In the genomic region with DNA sequence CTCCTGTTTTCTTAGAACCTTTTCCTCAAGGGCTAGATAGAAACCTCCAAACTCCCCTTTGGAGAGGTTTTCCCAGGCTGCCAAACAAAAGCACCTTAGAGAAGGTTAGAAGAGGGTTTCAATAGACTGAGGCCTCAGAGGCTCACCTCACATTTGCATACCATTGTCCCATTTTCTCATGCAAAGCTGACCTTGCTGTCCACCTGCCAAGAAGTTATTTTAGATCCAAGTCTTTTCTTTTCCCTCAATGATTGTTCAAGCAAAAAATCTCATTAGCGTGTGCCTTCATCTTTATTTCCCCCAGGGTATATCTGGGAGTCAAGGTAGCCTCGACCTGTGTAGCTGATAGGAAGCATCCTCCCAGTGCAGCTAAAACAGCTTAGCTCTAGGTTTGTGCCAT, we compare ENCODE assay signal across 28 mouse cellular contexts. TPM values are rescaled to one million over a fixed set of nuclear protein-coding genes. Genes with fewer than 3 reads are reported as not detected.
DNase-seq lines count a peak whose midpoint lies in the region; ATAC-seq lines count a peak whose summit lies in the region.
"Had no signal": no experiment of that assay in that cellular context is flagged by ENCODE, and none has a peak within 500 bp of the region (broad histone marks: within the 10 kb centered on the region; RNA-seq: fewer than 3 reads in every experiment).

No protein-coding gene starts in this region.

- WGBS in embryonic facial prominence, embryonic 15.5 days, result 37% methylated on average over 2 of the region's 2 CpGs
- WGBS in hindbrain, embryonic 16.5 days, result 34% methylated on average over 2 of the region's 2 CpGs

- H3K4me3 ChIP-seq in embryonic facial prominence, embryonic 15.5 days (replicated peaks), result no peak overlapping the region
- no peak overlapping the region for H3K4me3 ChIP-seq in hindbrain, embryonic 16.5 days (ENCODE audit: low read length)
- H3K4me3 ChIP-seq: forebrain, embryonic 15.5 days; heart, embryonic 13.5 days; intestine, embryonic 15.5 days; layer of hippocampus, adult 2 months; liver, embryonic 15.5 days; lung, embryonic 15.5 days; myocyte; neural tube, embryonic 12.5 days had no signal

- DNase-seq in cerebellum, adult 9-11 months, result peak; percentile 14
- peak; percentile 72 for DNase-seq in A20 (ENCODE audit: low read depth, low spot score)
- DNase-seq in ES-CJ7 (ENCODE audit: low read depth, low spot score), result peak; percentile 84
- DNase-seq in lung, postnatal 14 days, result no peak
- DNase-seq: adrenal gland, postnatal 36 days; cerebellum, adult 11 months; cerebellum, postnatal 10 days; kidney, adult 2 months; kidney, postnatal 36 days; left cerebral cortex, postnatal 4 days; lung, postnatal 36 days; right cerebral cortex, adult 18-20 months; spleen, adult 18-20 months; thymus, postnatal 14 days had no signal

- no peaks in the 10 kb centered on the region for H3K27me3 ChIP-seq in embryonic facial prominence, embryonic 15.5 days
- no peaks in the 10 kb centered on the region for H3K27me3 ChIP-seq in hindbrain, embryonic 16.5 days (replicated peaks; ENCODE audit: control insufficient read depth, insufficient read depth, low read length)
- H3K27me3 ChIP-seq: forebrain, embryonic 15.5 days; heart, embryonic 13.5 days; intestine, embryonic 15.5 days; liver, embryonic 15.5 days; lung, embryonic 15.5 days; neural tube, embryonic 12.5 days; Patski had no signal

- no peak for ATAC-seq in cerebellum, adult (ENCODE audit: insufficient number of reproducible peaks, low FRiP score, low TSS enrichment)
- ATAC-seq in embryonic facial prominence, embryonic 15.5 days (ENCODE audit: insufficient number of reproducible peaks, low FRiP score, low TSS enrichment, low read depth), result no peak
- ATAC-seq in hindbrain, embryonic 16.5 days, result no peak
- ATAC-seq: forebrain, embryonic 15.5 days; hindbrain, postnatal 0 days; Patski had no signal

- 0 out of 2 replicates have a peak, but pooled peaks cover 4% of the 10 kb centered on the region for H3K36me3 ChIP-seq in embryonic facial prominence, embryonic 15.5 days
- H3K36me3 ChIP-seq in hindbrain, embryonic 16.5 days (ENCODE audit: control insufficient read depth, insufficient read depth, low read length), result no peaks in the 10 kb centered on the region
- H3K36me3 ChIP-seq: forebrain, embryonic 15.5 days; heart, embryonic 13.5 days; intestine, embryonic 15.5 days; liver, embryonic 15.5 days; lung, embryonic 15.5 days; neural tube, embryonic 12.5 days had no signal

- H3K4me1 ChIP-seq in embryonic facial prominence, embryonic 15.5 days, result peaks cover 25% of the 10 kb centered on the region
- no peaks in the 10 kb centered on the region for H3K4me1 ChIP-seq in hindbrain, embryonic 16.5 days (ENCODE audit: control insufficient read depth, insufficient read depth, low read depth, low read length)
- H3K4me1 ChIP-seq: forebrain, embryonic 15.5 days; intestine, embryonic 15.5 days; liver, embryonic 15.5 days; lung, embryonic 15.5 days; neural tube, embryonic 12.5 days had no signal

- no peak overlapping the region for H3K9ac ChIP-seq in embryonic facial prominence, embryonic 15.5 days
- H3K9ac ChIP-seq in hindbrain, embryonic 16.5 days (ENCODE audit: low read depth, low read length), result no peak overlapping the region
- H3K9ac ChIP-seq: forebrain, embryonic 15.5 days; heart, embryonic 13.5 days; intestine, embryonic 15.5 days; liver, embryonic 15.5 days; lung, embryonic 15.5 days; neural tube, embryonic 12.5 days had no signal

- peak overlapping the region; percentile 63; the same call in 1 of the 2 replicates for H3K27ac ChIP-seq in embryonic facial prominence, embryonic 15.5 days (replicated peaks)
- H3K27ac ChIP-seq in hindbrain, embryonic 16.5 days (ENCODE audit: low read depth, low read length), result no peak overlapping the region
- H3K27ac ChIP-seq: forebrain, embryonic 15.5 days; hindbrain, postnatal 0 days; intestine, embryonic 15.5 days; layer of hippocampus, adult 2 months; liver, embryonic 15.5 days; lung, embryonic 15.5 days; neural tube, embryonic 12.5 days had no signal

- no peaks in the 10 kb centered on the region for H3K9me3 ChIP-seq in embryonic facial prominence, embryonic 15.5 days (replicated peaks)
- no peaks in the 10 kb centered on the region for H3K9me3 ChIP-seq in hindbrain, embryonic 16.5 days (ENCODE audit: control insufficient read depth, low read length)
- H3K9me3 ChIP-seq: forebrain, embryonic 15.5 days; heart, embryonic 13.5 days; intestine, embryonic 15.5 days; liver, embryonic 15.5 days; lung, embryonic 15.5 days; neural tube, embryonic 12.5 days had no signal

- no peak overlapping the region for H3K4me2 ChIP-seq in embryonic facial prominence, embryonic 15.5 days (replicated peaks)
- no peak overlapping the region for H3K4me2 ChIP-seq in hindbrain, embryonic 16.5 days (ENCODE audit: low read length)
- H3K4me2 ChIP-seq: forebrain, embryonic 15.5 days; intestine, embryonic 15.5 days; liver, embryonic 15.5 days; lung, embryonic 15.5 days; midbrain, embryonic 11.5 days; neural tube, embryonic 12.5 days had no signal

RNA-seq across cellular contexts. Expression of a gene that starts 23.8 kb away (rescaled TPM):
- polyA plus RNA-seq in embryonic facial prominence, embryonic 15.5 days (2015; fragmentation: Nextera tagmentation; extraction: Ambion mirVana), result 6.4 and 6.9 TPM in 2 replicates
- 1.8 and 2.6 TPM in 2 replicates for polyA plus RNA-seq in hindbrain, embryonic 16.5 days (2015; fragmentation: Nextera tagmentation; extraction: Ambion mirVana)

RNA-seq across cellular contexts. Expression of a gene that starts 39.7 kb away (rescaled TPM):
- polyA plus RNA-seq in embryonic facial prominence, embryonic 15.5 days (2015; fragmentation: Nextera tagmentation; extraction: Ambion mirVana), result 12.6 and 14.2 TPM in 2 replicates
- 8.1 and 8.9 TPM in 2 replicates for polyA plus RNA-seq in hindbrain, embryonic 16.5 days (2015; fragmentation: Nextera tagmentation; extraction: Ambion mirVana)

RNA-seq across cellular contexts. Expression of a gene that starts 40.0 kb away (rescaled TPM):
- 58.6 and 61.1 TPM in 2 replicates for polyA plus RNA-seq in embryonic facial prominence, embryonic 15.5 days (2015; fragmentation: Nextera tagmentation; extraction: Ambion mirVana)
- 66.5 and 68.4 TPM in 2 replicates for polyA plus RNA-seq in hindbrain, embryonic 16.5 days (2015; fragmentation: Nextera tagmentation; extraction: Ambion mirVana)
